Mouse (Mus musculus): ENCODE measurements around the gene Tnpo2. TPM values are rescaled to one million over a fixed set of nuclear protein-coding genes. Genes with fewer than 3 reads are reported as not detected.
"Not testable (repeated sequence)": the region's sequence is repeated elsewhere in the genome, so short reads cannot be mapped to it uniquely, and the experiment has no call there.

Gene Tnpo2
- total and polyA plus RNA-seq, 2 experiments from 2014 or later = 52.3 to 155 TPM

GRCm38 (mm10) chr8:85080532-85081215, 44.0 kb downstream of the Tnpo2 start, which contains the start of gene Wdr83os:
Gene Wdr83os, plus strand, starts transcription at chr8:85080740.
- Histone ChIP-seq H3K9me3 (ENCODE audit: low read length) (no peaks in the 10 kb centered on the region), H3K36me3 (ENCODE audit: insufficient read depth) (peaks cover 14% of the 10 kb centered on the region), H3K9ac (peak within 1 kb of the TSS; percentile 78), H3K4me3 (ENCODE audit: low read depth, low read length) (peak within 1 kb of the TSS; percentile 83), H3K4me2 (ENCODE audit: low read depth) (peak within 1 kb of the TSS; percentile 99), H3K4me1 (ENCODE audit: insufficient read depth) (peaks cover 16% of the 10 kb centered on the region), H3K27ac (ENCODE audit: low read depth, low read length) (peak within 1 kb of the TSS; percentile 69), H3K27me3 (ENCODE audit: insufficient read depth, low read length) (no peaks in the 10 kb centered on the region)
- DNase-seq (peak; percentile 89), ATAC-seq (peak; percentile 32; the same call in 1 of the 2 replicates)
- under 1% methylated on average over 30 of the region's 30 CpGs for WGBS
- 0 out of 2 replicates have a peak, but pooled peaks have one; percentile 6 for TF ChIP-seq CTCF (IDR thresholded peaks at IDR 0.05; ENCODE audit: low read depth)

GRCm38 (mm10) chr8:85081216-85081555, 44.5 kb downstream of the Tnpo2 start, which contains the start of gene Wdr83:
Gene Wdr83, minus strand, starts transcription at chr8:85081306.
- no peaks in the 10 kb centered on the region for H3K9me3 ChIP-seq (ENCODE audit: low read length)
- peak within 1 kb of the TSS; percentile 69 for H3K27ac ChIP-seq (ENCODE audit: low read depth, low read length)
- H3K4me2 ChIP-seq (ENCODE audit: low read depth) = peak within 1 kb of the TSS; percentile 99
- TF ChIP-seq CTCF (IDR thresholded peaks at IDR 0.05; ENCODE audit: low read depth) = no peak
- peak within 1 kb of the TSS; percentile 78 for H3K9ac ChIP-seq
- ATAC-seq = no peak
- peak within 1 kb of the TSS; percentile 83 for H3K4me3 ChIP-seq (ENCODE audit: low read depth, low read length)
- WGBS = 3% methylated on average over 9 of the region's 9 CpGs
- H3K36me3 ChIP-seq (ENCODE audit: insufficient read depth) = peaks cover 9% of the 10 kb centered on the region
- no peaks in the 10 kb centered on the region for H3K27me3 ChIP-seq (ENCODE audit: insufficient read depth, low read length)
- H3K4me1 ChIP-seq (ENCODE audit: insufficient read depth) = peaks cover 16% of the 10 kb centered on the region
- DNase-seq = no peak

DNA sequence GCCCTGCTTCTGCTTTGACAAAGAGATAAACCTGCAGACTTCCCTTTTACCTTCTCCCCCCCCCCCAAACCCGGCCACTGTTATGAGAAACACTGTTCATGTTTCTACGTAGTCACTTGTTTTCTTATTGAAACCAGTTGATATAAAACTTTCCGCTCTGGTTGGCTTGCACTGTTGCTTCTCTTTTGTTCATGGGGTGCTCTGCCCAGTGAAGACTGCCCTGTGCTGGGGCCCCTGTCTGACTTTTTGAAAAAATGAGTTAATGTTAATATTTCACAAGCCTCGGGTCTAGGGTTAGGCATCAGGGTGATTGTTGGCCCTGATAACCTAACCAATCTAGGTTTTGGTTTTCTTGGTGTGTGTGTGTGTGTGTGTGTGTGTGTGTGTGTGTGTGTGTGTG, 45.5 kb downstream of the Tnpo2 start:
- H3K4me2 ChIP-seq (ENCODE audit: low read depth); H3K9me3 ChIP-seq (ENCODE audit: low read length); H3K9ac ChIP-seq; DNase-seq; H3K27me3 ChIP-seq (ENCODE audit: insufficient read depth, low read length); ATAC-seq; H3K36me3 ChIP-seq (ENCODE audit: insufficient read depth); H3K4me3 ChIP-seq (ENCODE audit: low read depth, low read length); H3K27ac ChIP-seq (ENCODE audit: low read depth, low read length): not testable (repeated sequence)
- peaks cover 16% of the 10 kb centered on the region for H3K4me1 ChIP-seq (ENCODE audit: insufficient read depth)
- WGBS = 92% methylated on average over 4 of the region's 4 CpGs

DNA sequence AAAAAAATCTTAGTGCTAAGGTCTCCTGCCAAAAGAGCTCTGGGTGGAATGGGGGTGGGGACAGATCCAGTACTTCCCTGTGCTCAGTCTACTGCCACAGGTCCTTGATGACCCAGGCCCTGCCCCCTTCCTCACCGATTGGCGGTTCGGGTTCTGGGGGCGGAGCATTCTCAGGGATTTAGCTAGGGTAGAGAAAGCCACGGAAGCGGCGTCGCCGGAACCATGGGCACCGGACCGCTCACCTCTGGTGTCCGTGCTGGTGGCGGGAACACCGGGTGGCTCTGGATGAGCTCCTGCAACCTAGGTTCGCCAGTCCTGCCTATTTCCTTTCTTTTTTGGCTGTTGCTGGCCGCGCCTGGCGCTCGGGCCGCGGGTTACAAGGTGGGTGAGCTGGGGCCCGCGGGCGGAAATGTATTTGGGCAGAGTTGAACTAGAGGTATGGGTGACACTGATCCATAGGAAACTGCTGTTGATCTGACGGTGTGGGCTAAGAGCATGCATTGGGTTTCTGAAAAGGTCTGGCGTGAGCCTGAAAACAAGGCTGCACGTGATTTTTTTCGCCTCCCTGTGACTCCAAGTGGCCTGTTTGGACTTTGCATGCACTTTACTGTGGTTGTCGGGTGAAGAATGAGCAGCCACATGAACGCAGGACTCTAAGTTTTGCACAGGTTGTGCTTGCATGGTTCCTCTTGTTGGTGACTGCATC, 46.5 kb downstream of the Tnpo2 start, which contains the start of gene Man2b1:
Gene Man2b1 (plus strand): TSS at position 163 of the 706 bp plus-strand sequence.
- peak; percentile 93 for ATAC-seq
- peak within 1 kb of the TSS; percentile 65 for H3K4me3 ChIP-seq (ENCODE audit: low read depth, low read length)
- DNase-seq = peak; percentile 84
- no peaks in the 10 kb centered on the region for H3K9me3 ChIP-seq (ENCODE audit: low read length)
- peaks cover 16% of the 10 kb centered on the region for H3K36me3 ChIP-seq (ENCODE audit: insufficient read depth)
- peak within 1 kb of the TSS; percentile 79 for H3K4me2 ChIP-seq (ENCODE audit: low read depth)
- H3K27me3 ChIP-seq (ENCODE audit: insufficient read depth, low read length) = no peaks in the 10 kb centered on the region
- 3% methylated on average over 30 of the region's 30 CpGs for WGBS
- H3K9ac ChIP-seq = peak within 1 kb of the TSS; percentile 74
- peaks cover 16% of the 10 kb centered on the region for H3K4me1 ChIP-seq (ENCODE audit: insufficient read depth)
- peak; percentile 55 for TF ChIP-seq CTCF (IDR thresholded peaks at IDR 0.05; ENCODE audit: low read depth)
- H3K27ac ChIP-seq (ENCODE audit: low read depth, low read length) = no peak within 1 kb of the TSS

DNA sequence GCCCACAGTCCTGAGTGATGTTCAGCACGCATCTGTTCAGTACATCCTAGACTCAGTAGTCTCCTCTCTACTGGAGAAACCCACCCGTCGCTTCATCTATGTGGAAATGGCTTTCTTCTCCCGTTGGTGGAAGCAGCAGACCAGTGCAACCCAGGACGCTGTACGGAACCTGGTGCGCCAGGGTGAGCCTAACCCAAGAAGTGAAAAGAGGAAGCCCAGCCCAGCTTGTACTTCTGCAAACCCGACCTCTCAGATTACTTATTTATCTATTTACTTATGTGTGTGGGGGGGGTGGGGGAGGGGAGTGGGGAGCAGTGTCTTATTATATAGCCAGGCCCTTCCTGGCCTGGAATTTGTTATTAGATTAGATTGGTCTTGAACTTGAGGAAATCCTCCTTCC, 47.9 kb downstream of the Tnpo2 start:
- H3K27me3 ChIP-seq (ENCODE audit: insufficient read depth, low read length) = no peaks in the 10 kb centered on the region
- H3K4me1 ChIP-seq (ENCODE audit: insufficient read depth) = peaks cover 14% of the 10 kb centered on the region
- H3K9ac ChIP-seq = no peak overlapping the region
- no peak overlapping the region for H3K4me3 ChIP-seq (ENCODE audit: low read depth, low read length)
- no peak overlapping the region for H3K27ac ChIP-seq (ENCODE audit: low read depth, low read length)
- H3K9me3 ChIP-seq (ENCODE audit: low read length) = no peaks in the 10 kb centered on the region
- peaks cover 16% of the 10 kb centered on the region for H3K36me3 ChIP-seq (ENCODE audit: insufficient read depth)
- 89% methylated on average over 8 of the region's 8 CpGs for WGBS
- no peak for ATAC-seq
- H3K4me2 ChIP-seq (ENCODE audit: low read depth) = no peak overlapping the region
- no peak for DNase-seq
- no peak for TF ChIP-seq CTCF (IDR thresholded peaks at IDR 0.05; ENCODE audit: low read depth)

- Histone ChIP-seq H3K4me2 (ENCODE audit: low read depth) (no peak overlapping the region), H3K27ac (ENCODE audit: low read depth, low read length) (no peak overlapping the region), H3K9me3 (ENCODE audit: low read length) (no peaks in the 10 kb centered on the region), H3K9ac (no peak overlapping the region), H3K4me1 (ENCODE audit: insufficient read depth) (peaks cover 9% of the 10 kb centered on the region; the same call in 1 of the 2 replicates), H3K36me3 (ENCODE audit: insufficient read depth) (peaks cover 16% of the 10 kb centered on the region), H3K4me3 (ENCODE audit: low read depth, low read length) (no peak overlapping the region), H3K27me3 (ENCODE audit: insufficient read depth, low read length) (no peaks in the 10 kb centered on the region)
- 83% methylated on average over 3 of the region's 3 CpGs for WGBS
- no peak for ATAC-seq
- no peak for DNase-seq
- no peak for TF ChIP-seq CTCF (IDR thresholded peaks at IDR 0.05; ENCODE audit: low read depth)
Measured at GRCm38 (mm10) chr8:85086238-85086637, 49.5 kb downstream of the Tnpo2 start.

- 60% methylated on average over 2 of the region's 2 CpGs for WGBS
Measured at GRCm38 (mm10) chr8:85088771-85089170, 52.1 kb downstream of the Tnpo2 start.

More at GRCm38 (mm10) chr8:85088771-85089170, 52.1 kb downstream of the Tnpo2 start:
- H3K9ac ChIP-seq = no peak overlapping the region
- no peak overlapping the region for H3K4me3 ChIP-seq (ENCODE audit: low read depth, low read length)
- no peaks in the 10 kb centered on the region for H3K9me3 ChIP-seq (ENCODE audit: low read length)
- DNase-seq (no peak), ATAC-seq (no peak)
- H3K27ac ChIP-seq (ENCODE audit: low read depth, low read length) = no peak overlapping the region
- peaks cover 26% of the 10 kb centered on the region for H3K36me3 ChIP-seq (ENCODE audit: insufficient read depth)
- no peak for TF ChIP-seq CTCF (IDR thresholded peaks at IDR 0.05; ENCODE audit: low read depth)
- no peaks in the 10 kb centered on the region for H3K4me1 ChIP-seq (ENCODE audit: insufficient read depth)
- H3K4me2 ChIP-seq (ENCODE audit: low read depth) = no peak overlapping the region
- no peaks in the 10 kb centered on the region for H3K27me3 ChIP-seq (ENCODE audit: insufficient read depth, low read length)
